Mouse (Mus musculus): ENCODE data around the gene Ece2. TPM values are rescaled to one million over a fixed set of nuclear protein-coding genes. Genes with fewer than 3 reads are reported as not detected.
A peak's percentile ranks its signal among the peaks of the same experiment; 100 is the strongest.

Gene Ece2
- total RNA-seq (2021), result under 1 TPM; 0.13 to 0.32 TPM
- long read RNA-seq, experiment 1, result 0 reads
- long read RNA-seq, experiment 2, result 0 reads

DNA sequence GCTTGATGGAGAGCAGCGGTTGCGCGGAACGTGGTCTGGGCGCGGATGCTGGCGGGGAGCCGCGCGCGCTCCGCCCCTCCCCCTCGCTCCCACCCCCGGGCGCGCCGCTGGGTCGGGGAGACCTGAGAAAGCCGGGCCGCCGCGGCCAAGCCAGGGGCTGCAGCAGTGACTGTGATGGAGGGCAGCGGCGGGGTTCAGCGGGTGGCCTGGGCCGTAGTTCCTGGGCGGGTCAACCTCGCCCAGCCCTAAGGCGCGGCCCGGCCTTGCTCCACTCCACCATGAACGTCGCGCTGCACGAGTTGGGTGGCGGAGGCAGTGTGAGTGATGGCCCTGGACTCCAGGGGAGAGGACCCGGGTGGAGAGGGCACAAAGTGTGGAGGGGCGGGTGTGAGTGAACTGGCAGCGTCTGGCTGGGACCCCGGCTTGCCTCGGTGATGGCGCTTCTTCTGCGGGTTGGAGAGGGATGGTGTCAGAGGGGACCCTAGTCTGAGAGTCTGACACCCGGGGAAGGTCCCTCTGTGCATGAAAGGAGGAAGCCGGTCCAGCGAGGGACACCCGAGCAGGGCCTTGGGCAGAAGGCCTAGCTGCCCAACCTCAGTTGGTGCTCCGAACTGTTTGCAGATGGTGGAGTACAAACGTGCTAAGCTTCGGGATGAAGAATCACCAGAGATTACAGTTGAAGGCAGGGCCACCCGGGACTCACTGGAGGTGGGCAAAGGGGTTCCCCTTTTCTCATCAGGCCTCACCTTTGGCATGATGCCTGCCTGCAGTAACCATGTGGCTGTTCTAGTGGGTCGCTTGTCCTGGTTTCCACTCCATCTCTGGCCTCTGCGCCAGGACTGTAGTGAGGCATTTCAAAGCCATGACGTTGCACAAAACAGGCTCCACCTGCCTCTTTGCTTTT lies at the start of gene Ece2:
TSS of gene Ece2 (plus strand) at position 98 of the 904 bp plus-strand sequence.
- DNase-seq, result no peak

DNA sequence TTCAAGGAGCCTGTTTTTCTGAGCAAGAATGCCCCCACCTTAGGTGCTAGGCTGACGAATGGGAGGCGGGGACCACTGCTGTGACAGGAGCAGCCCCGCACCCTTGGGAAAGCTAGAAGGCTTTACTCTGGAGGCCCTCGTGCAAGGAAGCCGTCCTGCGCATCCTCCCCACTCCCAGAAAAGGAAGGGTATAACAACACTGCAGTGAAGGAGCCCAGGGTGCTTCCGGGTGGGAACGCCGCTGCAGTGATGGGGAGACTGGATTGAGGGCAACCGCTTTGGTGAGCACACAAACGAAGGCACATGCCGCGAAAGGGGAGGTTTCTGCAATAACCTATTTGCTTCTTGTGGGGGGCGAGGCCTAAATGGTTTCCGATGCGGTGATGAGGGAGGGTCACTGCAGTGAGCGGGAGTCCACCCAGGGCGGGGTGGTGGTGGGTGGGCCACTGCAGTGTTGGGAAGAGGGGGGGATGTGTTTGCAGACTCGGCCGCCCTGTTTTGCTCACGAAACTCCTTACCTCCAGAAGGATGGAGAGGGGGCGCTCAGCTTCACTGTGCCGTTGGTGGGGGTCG lies 40.2 kb upstream of the Ece2 start, which contains the start of gene Vwa5b2:
TSS of gene Vwa5b2 (plus strand) at position 106 of the 573 bp plus-strand sequence.
- no peak for DNase-seq

DNA sequence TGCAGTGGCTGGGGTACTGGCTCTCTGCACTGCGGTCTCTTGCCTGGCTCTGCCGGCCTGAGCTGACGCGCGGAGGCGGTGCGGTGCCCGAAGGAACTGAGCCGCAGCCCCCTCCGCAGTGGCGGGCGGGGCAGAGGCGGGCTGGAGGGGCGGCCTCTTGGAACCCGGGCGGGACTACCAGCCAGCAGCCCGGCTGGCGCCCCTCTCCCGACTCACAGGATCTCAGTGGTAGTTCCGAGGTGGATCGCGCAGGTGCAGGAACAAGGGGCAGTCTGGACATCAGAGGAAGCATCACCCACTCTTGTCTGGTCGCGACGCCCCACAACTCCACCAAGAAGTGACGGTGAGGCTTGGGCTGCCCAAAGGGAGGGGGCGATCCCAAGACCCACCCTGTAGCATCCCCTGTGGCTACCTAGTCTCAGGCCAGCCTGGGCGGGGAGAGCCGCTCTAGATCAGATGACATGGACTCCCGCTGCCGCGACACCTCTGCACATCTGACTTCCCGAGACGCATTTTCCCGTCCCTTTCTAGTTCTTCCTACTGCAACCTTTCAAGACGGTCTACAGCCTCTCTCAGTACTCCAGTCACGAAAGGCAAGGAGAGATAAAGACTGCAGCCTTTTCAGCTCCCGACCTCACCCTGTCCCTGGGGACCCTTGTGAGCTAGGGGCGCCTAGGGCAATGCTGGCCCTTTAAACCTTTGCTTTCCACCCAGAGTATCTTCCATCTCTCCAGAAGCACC lies 39.5 kb upstream of the Ece2 start:
- DNase-seq, result no peak

DNA sequence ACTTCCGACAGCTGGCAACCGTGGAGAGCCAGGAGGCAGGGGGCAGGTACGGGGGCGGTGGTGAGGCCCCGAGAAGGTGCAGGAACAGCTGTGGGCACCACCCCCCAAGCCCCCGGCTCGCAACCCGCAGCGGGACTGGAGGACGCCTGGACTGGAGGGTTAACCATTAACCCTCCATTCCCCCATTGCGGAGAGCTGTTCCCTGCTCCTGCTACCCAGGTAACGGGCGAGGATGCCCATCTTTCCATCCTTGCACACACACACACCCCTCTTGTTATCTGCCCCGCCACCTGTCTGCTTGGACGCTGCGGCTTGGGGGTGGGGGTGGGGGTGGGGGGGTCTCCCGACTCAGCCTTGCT lies 39.0 kb upstream of the Ece2 start:
- DNase-seq, result no peak

DNA sequence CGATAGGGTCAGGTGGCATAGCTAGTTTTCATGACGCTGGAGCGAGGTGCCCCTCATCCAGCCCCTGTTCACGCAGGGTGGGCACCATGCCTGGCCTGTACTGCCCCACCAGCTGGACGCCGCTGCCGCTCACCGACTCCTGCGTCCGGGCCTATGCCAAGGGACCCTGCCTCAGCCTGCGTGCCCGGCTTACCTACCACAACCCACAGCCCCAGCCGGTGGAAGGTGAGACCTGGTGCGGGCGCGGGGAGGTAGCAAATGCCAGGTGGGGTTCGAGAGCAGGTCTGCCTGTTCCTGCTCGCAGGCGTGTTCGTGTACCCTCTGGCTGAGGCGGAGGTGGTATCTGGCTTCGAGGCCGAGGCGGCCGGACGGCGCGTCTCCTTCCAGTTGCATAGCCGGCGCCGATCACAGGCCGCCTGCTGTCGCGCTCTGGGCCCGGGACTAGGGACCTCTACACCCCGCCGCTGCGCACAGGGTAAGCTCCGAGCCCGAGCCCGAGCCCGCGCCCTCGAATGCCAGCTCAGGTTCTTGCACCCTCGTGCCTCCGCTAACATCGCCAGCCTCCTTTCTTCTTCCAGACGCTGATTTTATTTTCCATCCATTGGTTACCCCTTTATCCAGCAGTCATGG lies 38.4 kb upstream of the Ece2 start:
- no peak for DNase-seq

DNA sequence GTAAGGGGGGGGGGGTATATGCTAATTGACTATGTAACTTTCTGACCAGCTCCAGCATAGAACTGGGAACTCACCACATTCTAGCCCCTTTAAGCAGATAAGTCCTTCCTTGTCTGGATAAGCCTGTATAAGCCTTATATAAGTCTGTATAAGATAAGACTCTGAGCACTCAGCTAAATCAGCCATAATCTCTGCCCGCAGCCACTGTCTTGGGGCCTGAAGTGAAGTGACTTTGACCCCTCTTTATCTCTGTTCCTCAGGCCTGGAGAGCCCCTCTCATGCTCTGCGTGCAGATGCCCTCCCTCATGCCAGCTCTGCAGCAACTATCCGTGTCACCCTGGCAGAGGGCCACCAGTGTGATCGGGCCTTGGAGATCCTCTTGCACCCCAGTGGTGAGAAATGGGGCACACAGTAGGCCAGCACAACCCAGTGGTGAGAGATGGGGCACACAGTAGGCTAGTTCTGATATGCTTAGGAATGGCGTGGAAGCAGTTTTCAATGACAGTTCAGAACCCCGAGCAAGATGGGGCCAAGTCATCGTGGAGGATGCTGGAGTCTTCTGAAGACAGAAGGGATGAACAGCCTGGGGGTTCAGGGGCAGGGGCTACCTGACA lies 34.5 kb upstream of the Ece2 start:
- no peak for DNase-seq

DNA sequence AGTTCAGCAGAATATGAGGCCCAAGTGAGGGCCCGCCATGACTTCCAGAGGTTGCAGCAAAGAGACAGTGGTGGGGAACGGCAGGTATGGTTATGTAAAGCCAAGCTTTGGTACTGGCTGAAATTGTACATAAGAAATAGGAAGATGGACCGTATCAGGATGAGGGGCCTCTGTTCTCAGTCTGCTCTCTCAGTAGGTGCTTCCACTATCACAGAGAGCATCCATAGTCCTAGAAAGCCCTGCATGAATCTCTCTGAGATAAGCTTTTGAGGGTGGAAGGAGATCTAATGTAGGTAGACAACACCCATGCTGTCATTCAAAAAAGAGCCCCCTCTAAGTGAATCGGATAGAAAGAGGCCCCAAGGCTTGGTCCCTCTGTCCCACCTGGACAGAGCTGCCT lies 33.9 kb upstream of the Ece2 start:
- DNase-seq, result no peak

DNA sequence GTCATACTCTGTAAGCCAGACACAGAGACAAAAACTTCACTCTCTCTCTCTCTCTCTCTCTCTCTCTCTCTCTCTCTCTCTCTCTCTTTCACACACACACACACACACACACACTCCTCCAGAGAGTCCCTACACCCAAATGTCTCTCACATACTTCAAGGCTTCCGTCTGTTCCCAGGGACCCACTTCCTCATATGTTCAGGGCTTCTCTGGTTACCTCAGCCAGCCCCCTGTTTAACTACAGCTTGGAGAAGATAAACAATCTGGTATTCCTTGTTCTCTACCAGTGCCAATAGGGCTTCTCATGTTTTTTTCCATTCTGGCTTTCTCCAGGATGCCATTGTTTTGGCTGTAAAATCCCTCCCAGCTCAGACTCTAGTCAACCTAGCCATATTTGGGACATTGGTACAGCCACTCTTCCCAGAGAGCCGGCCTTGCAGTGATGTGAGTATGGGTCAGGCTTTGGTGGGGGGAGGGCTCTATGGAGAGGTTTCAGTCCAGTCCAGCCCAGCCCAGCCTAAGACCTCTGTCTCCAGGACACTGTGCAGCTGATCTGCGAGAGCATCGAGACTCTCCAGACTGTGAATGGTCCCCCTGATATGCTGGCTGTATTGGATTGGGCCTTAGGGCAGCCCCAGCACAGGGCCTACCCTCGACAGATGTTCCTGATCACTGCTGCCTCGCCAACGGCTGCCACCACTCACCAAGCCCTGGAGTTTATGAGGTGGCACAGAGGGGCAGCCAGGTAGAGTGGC lies 32.8 kb upstream of the Ece2 start:
- no peak for DNase-seq

DNA sequence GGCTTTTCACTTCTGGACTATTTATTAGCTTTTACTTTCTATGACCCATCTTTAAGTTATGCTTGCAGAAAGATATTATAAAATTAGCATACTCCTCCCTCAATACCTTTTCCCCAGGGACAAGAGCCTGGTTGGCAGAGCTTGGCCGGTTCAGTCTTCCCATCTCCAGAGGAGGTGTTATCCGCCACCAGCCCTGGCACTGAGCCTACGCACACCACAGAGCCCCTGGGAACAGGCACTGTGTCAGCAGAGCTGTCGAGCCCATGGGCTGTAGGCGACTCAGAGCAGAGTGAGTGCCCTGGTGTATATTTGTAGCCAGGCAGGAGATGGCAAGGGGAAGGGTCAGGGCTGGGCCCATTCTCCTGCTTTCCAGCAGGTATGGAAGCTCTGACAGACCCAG lies 29.1 kb upstream of the Ece2 start:
- no peak for DNase-seq

DNA sequence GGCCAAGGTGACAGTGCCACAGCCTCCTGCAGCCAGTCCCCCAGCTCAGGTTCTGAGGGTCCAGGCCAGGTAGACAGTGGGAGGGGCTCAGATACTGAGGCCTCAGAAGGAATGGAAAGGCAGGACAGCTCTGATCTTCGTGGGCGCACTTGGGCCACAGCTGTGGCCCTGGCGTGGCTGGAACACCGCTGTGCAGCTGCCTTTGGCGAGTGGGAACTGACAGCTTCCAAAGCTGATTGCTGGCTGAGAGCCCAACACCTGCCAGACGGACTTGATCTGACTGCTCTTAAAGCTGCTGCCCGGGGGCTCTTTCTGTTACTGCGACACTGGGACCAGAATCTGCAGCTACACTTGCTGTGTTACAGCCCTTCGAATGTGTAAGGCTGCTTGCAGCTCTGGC lies 24.9 kb upstream of the Ece2 start:
- DNase-seq, result no peak

DNA sequence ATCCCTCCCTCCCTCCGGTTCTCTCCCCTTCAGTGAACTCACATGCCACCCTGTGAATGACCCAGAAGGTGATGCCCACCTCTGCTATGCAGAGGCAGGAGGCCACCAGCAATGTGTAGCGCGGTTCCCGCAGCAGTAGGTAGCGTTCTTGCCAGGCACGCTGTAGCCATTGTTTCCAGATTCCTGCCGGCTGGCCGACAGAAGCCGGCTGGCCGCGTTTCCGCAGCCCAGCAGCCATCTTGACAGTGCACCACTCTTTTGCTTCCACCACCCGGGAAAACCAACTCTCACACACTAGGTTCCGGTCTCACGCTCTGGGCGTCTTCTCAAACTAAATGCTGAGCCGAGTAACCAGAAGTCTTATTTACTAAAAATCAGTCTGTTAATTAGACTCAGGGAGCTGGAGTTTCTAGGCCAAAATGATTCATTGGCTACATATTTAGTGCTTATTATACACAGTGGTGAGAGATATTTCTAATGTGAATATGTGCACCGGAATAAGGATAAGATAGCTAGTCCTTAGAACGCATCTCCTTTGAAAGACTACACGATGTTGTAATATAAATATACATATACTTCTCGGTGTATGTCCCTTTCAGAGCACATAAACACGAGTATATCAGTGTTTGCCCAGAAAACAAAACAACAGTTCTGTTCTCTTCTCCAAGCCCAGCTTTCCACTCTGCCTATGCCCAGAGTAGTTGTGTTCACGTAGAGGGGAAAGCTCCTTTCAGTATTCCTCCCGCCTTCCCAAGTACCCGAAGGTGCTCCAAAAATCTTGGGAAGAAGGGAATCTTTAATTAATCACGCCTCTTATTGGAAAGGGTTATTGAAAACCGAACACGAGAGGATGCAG lies 18.9 kb upstream of the Ece2 start:
- peak; percentile 64 for DNase-seq

DNA sequence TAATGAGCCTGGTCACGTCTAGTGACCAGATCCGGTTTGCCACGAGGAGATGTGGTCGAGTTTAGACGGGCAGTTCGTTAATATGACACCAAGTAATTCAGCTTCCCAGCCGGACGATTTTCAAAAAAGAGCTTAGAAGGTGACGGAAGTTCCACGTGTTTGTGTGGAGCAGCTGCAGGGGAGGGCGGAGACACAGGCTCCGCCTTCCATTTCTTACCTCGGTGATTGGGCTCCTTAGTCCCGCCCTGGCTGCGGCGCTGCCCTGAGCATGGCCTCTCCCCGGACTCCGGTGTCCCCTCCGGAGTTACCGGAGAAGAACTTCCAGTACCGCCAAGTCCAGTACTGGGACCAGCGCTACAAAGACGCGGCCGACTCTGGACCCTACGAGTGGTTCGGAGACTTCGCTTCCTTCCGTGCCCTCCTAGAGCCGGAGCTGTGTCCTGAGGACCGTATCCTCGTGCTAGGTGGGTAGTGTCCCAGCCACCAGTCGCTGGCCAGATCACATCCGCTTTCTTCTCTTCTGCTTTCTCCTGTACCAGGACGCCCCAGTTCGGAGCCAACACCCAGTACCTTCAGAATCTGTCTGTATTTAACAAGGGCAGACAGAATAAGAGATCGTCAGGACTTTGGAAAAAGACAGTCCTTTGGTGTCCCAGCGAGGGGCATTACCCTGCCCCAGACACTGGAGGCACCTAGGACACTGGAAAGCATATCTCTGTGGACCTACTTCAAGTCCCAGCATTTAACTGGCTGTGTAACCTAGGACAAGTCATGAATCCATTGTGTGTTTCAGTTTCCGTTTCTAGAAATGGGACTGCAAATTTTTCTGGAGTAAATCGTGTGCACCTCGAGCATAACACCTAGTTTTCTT lies 18.0 kb upstream of the Ece2 start, which contains the start of the genes Eef1akmt4, Gm49333 and Alg3:
TSS of gene Eef1akmt4 (plus strand) at position 237 of the 871 bp plus-strand sequence.
TSS of gene Gm49333 (plus strand) at position 254 of the 871 bp plus-strand sequence.
TSS of gene Alg3 (minus strand) at position 379 of the 871 bp plus-strand sequence.
- peak; percentile 88 for DNase-seq

DNA sequence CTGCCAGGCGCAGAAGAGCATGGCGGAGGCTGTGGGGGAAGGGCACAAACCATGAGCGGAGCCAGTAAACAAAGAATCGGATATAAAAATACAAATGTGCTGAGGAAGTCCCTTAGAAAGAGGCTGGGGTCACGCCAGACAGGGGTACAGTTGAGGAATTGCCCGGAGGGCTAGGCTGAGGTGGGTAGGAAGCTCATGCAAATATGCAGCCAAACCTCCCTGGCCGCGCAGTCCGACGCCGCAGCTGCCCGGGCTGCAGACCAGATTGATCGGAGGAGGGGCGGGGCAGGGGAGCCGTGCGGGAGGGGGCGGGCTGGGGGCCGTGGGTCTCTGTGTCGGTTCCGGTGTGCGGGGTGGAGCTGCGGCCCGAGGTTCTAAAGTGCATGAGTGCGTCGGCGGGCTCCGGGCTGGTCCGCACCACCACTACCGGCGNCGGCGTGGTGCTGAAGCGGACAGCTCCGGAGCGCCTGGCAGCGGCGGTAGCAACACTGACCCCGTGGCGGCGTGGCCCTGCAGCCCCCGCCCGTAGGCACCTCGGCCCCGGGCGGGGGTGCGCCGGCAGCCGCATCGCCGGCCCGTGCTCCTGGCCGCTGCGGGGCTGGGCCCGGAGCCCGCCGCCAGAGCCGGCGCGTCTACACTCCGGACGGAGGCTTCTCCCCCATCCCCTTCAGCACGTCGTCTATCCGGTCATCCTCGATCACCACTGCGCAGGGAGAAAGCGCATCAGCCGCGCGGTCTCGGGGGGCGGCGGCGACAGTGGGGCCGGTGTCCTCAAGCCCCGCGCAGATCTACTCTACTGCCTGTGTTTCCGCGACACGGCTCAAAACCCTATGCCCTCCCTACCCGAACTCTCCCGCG lies 9.9 kb upstream of the Ece2 start:
- no peak for DNase-seq

DNA sequence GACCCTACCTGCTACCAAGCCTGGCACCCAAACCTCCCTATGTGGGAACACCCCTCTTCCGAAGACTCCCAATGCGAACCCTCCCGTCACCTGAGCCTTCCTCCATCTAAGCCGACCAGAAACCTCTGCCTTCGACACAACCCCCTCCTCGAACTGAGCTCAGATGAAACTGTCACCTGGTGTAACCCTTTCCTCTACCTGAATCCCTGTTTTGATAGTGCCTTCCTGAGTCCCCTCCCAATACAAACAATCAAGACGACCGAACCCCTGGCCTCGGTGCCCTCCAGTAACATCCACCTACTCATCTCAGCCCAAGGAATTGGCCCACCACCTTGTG lies 9.3 kb upstream of the Ece2 start:
- no peak for DNase-seq

DNA sequence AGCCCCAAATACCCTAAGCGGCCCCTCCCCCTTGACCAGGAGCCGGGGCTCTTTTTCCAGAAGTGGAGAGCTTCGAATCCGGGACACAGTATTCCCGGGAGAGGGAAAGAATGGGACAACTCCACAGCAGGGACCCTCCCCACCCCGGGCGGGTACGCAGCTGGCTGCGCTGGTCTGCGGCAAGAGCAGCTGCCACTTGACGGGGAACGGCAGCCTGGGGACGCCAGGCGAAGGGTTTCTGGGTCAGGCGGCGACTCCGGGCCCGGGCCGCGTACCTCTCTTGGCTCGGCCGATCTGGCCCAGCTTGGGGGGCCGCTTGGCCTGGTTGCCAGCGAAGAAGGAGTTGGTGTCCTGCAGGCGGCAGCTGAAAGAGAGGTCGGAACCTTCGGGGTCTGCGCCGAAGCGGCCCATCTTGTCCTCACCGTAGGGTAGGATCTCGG lies 8.9 kb upstream of the Ece2 start:
- no peak for DNase-seq

DNA sequence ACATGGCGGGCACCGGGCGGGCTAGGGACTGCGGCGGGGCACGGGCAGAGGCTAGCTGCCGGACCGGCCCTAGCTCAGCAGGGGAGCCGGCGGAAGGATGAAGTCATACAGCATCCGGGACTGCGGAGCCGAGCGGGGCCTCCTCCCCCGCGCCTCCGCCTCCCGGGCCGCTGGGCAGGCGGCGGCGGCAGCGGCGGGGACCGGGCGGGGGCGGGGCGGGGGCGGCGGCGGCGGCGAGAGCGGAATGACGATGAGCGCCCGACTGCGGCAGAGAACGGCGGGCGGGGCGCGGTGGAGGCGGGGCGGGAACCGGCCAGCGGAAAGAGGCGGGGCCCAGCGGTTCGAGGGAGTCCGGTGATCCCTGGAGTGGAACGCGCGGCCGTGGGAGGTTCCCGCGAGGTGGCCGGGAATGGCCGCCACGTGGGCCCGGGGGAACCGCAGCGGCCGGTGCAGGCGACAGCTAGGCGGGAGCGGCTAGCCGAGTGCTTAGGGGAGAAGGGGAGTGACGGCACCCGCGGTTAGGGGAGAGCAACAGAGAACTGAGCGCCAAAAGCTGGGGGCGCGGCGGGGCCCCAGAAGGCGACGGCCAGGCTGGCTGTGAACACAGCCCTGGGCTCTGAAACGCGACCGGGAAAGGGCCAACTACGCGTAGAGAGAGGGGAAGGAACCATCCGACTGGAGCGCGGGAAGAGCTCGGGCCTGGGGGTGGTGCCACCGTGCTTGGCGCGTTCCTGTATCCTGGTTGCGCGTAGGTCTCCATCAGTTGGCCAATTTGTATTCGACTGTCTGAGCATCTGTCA lies 8.2 kb upstream of the Ece2 start, which contains the start of gene Camk2n2:
TSS of gene Camk2n2 (minus strand) at position 97 of the 800 bp plus-strand sequence.
- peak; percentile 66 for DNase-seq
